ENCODE assay signal across 22 mouse cellular contexts in genomic region chr1:87537008-87537407, GRCm38 (mm10). TPM values are rescaled to one million over a fixed set of nuclear protein-coding genes. Genes with fewer than 3 reads are reported as not detected.
"Had no signal": no experiment of that assay in that cellular context is flagged by ENCODE, and none has a peak within 500 bp of the region (broad histone marks: within the 10 kb centered on the region; RNA-seq: fewer than 3 reads in every experiment).

No protein-coding gene starts in this region.

- H3K4me2 ChIP-seq: lung, embryonic 14.5 days; midbrain, embryonic 12.5 days; neural tube, embryonic 13.5 days; neural tube, embryonic 15.5 days had no signal

- H3K27ac ChIP-seq: midbrain, embryonic 10.5 days; midbrain, embryonic 12.5 days; neural tube, embryonic 13.5 days; neural tube, embryonic 15.5 days had no signal

- H3K36me3 ChIP-seq: midbrain, embryonic 10.5 days; midbrain, embryonic 12.5 days; neural tube, embryonic 13.5 days; neural tube, embryonic 15.5 days had no signal

- H3K9ac ChIP-seq: lung, embryonic 14.5 days; midbrain, embryonic 12.5 days; neural tube, embryonic 13.5 days; neural tube, embryonic 15.5 days had no signal

- DNase-seq: lung, adult 18-20 months; lung, embryonic 14.5 days; lung, postnatal 10 days; lung, postnatal 4 days; midbrain, embryonic 14.5 days; retina, postnatal 1 day; right cerebral cortex, adult 18-20 months; right cerebral cortex, postnatal 25 days; right cerebral cortex, postnatal 4 days; spleen, adult 18-20 months; thymus, adult 2 months; thymus, postnatal 25 days; thymus, postnatal 4 days had no signal

- H3K27me3 ChIP-seq: midbrain, embryonic 12.5 days; neural tube, embryonic 13.5 days; neural tube, embryonic 15.5 days had no signal

- H3K4me1 ChIP-seq: midbrain, embryonic 10.5 days; midbrain, embryonic 12.5 days; neural tube, embryonic 13.5 days; neural tube, embryonic 15.5 days had no signal

- H3K4me3 ChIP-seq: midbrain, embryonic 10.5 days; midbrain, embryonic 12.5 days; myocyte; neural tube, embryonic 13.5 days; neural tube, embryonic 15.5 days had no signal

- H3K9me3 ChIP-seq: midbrain, embryonic 10.5 days; midbrain, embryonic 12.5 days; neural tube, embryonic 13.5 days; neural tube, embryonic 15.5 days had no signal

- ATAC-seq: midbrain, embryonic 16.5 days had no signal

RNA-seq across cellular contexts. Expression of gene Neu2, which starts 27.3 kb away (rescaled TPM):
- total RNA-seq: megakaryocyte, adult 5-6 weeks; megakaryocyte-erythroid progenitor cell, adult 5-6 weeks had no signal
- polyA plus RNA-seq: midbrain, embryonic 10.5 days; midbrain, embryonic 12.5 days; neural tube, embryonic 11.5 days had no signal

RNA-seq across cellular contexts. Expression of gene Ngef, which starts 36.7 kb away (rescaled TPM):
- total RNA-seq: megakaryocyte, adult 5-6 weeks; megakaryocyte-erythroid progenitor cell, adult 5-6 weeks had no signal
